Comparison of ENCODE assay signal across 24 mouse cellular contexts in genomic region chr15:25236191-25236723, GRCm38 (mm10).
A peak's percentile ranks its signal among the peaks of the same experiment; 100 is the strongest.
DNase-seq lines count a peak whose midpoint lies in the region; TF ChIP-seq lines count a peak whose summit lies in the region.
"Had no signal": no experiment of that assay in that cellular context is flagged by ENCODE, and none has a peak within 500 bp of the region (broad histone marks: within the 10 kb centered on the region; RNA-seq: fewer than 3 reads in every experiment).

No protein-coding gene starts in this region.

- H3K4me1 ChIP-seq in CH12.LX (ENCODE audit: control insufficient read depth in 1 of 2, insufficient read depth in 2 of 2) (0 out of 4 replicates have a peak, but pooled peaks cover 0 to 3% of the 10 kb centered on the region in 2 experiments), ES-E14 (ENCODE audit: control insufficient read depth in 2 of 2, insufficient read depth in 2 of 2, low read length in 2 of 2, poor library complexity in 1 of 2) (no peaks in the 10 kb centered on the region)
- H3K4me1 ChIP-seq: embryonic facial prominence, embryonic 15.5 days; forebrain, embryonic 10.5 days; forebrain, embryonic 12.5 days had no signal

- H3K27ac ChIP-seq in CH12.LX (ENCODE audit: insufficient read depth, low read depth) (no peak overlapping the region), ES-E14 (ENCODE audit: insufficient read depth, low read depth, low read length, poor library complexity, severe bottlenecking) (no peak overlapping the region)
- H3K27ac ChIP-seq: embryonic facial prominence, embryonic 13.5 days; embryonic facial prominence, embryonic 15.5 days; forebrain, embryonic 10.5 days; forebrain, embryonic 12.5 days had no signal

- no peaks in the 10 kb centered on the region for H3K79me2 ChIP-seq in CH12.LX (replicated peaks; ENCODE audit: control insufficient read depth, extremely low read depth, insufficient read depth, poor library complexity, severe bottlenecking)

- H3K4me2 ChIP-seq in CH12.LX (ENCODE audit: insufficient read depth, low read depth, poor library complexity, severe bottlenecking): no peak overlapping the region
- H3K4me2 ChIP-seq: embryonic facial prominence, embryonic 13.5 days; embryonic facial prominence, embryonic 15.5 days; forebrain, embryonic 12.5 days had no signal

- H3K36me3 ChIP-seq in CH12.LX (replicated peaks in 1 of 2; ENCODE audit: control insufficient read depth in 1 of 2, insufficient read depth in 1 of 2, low read length in 1 of 2): no peaks in the 10 kb centered on the region
- H3K36me3 ChIP-seq in ES-E14 (ENCODE audit: control insufficient read depth, insufficient read depth, low read length, poor library complexity, severe bottlenecking): no peaks in the 10 kb centered on the region
- H3K36me3 ChIP-seq: embryonic facial prominence, embryonic 13.5 days; embryonic facial prominence, embryonic 15.5 days; forebrain, embryonic 10.5 days; forebrain, embryonic 12.5 days had no signal

- H3K27me3 ChIP-seq in CH12.LX (replicated peaks): no peaks in the 10 kb centered on the region
- H3K27me3 ChIP-seq: embryonic facial prominence, embryonic 13.5 days; embryonic facial prominence, embryonic 15.5 days; forebrain, embryonic 12.5 days; Patski had no signal

- no peak for TF ChIP-seq EP300 in CH12.LX (IDR thresholded peaks at IDR 0.05; ENCODE audit: low read length)

- no peak for TF ChIP-seq CTCF in CH12.LX (conservative IDR thresholded peaks at IDR 0.05 in 1 of 2, IDR thresholded peaks at IDR 0.05 in 1 of 2; ENCODE audit: low read depth in 2 of 2, low read length in 2 of 2)

- dilution Hi-C loops in CH12.LX (cut with MboI; ENCODE audit: extremely low pct_ligation_motif_present, extremely low pct_unique_long_range_greater_than_20kb, low sequenced_read_pairs): no loop called here

- no peak for TF ChIP-seq RAD21 in CH12.LX (IDR thresholded peaks at IDR 0.05; ENCODE audit: low read depth, low read length)

- H3K9me3 ChIP-seq in CH12.LX (replicated peaks; ENCODE audit: low read length) (no peaks in the 10 kb centered on the region), ES-E14 (ENCODE audit: control insufficient read depth, insufficient read depth, low read depth, low read length) (no peaks in the 10 kb centered on the region)
- H3K9me3 ChIP-seq: embryonic facial prominence, embryonic 13.5 days; embryonic facial prominence, embryonic 15.5 days; forebrain, embryonic 10.5 days; forebrain, embryonic 12.5 days had no signal

- DNase-seq in heart, adult 11 months: peak; percentile 25
- no peak for DNase-seq in heart, postnatal 4 days
- DNase-seq in CH12.LX (ENCODE audit: extremely low read depth) (no peak), ES-E14 (ENCODE audit: low read depth, low spot score) (peak; percentile 34), R1 (ENCODE audit: low read depth, low spot score) (peak; percentile 50)
- no peak for DNase-seq in neural tube, embryonic 10.5 days (ENCODE audit: extremely low spot score, low spot score)
- no peak for DNase-seq in urinary bladder, postnatal 36 days (ENCODE audit: low spot score in 2 of 2)
- DNase-seq in cerebellum, adult 9-10 months: no peak
- DNase-seq: adrenal gland, adult 8-10 months; adrenal gland, postnatal 14 days; adrenal gland, postnatal 36 days; B cell, adult 2 months; cerebellum, adult 11-12 months; cerebellum, adult 2 months; cerebellum, adult 9-11 months; cerebellum, postnatal 14 days; cerebellum, postnatal 36 days; embryo, embryonic 11 days had no signal

- no peak overlapping the region for H3K9ac ChIP-seq in CH12.LX (ENCODE audit: insufficient read depth, low read depth)
- H3K9ac ChIP-seq in ES-E14 (ENCODE audit: insufficient read depth, low read depth, low read length, poor library complexity, severe bottlenecking): no peak overlapping the region
- H3K9ac ChIP-seq: embryonic facial prominence, embryonic 13.5 days; embryonic facial prominence, embryonic 15.5 days; forebrain, embryonic 12.5 days had no signal

- no peak for TF ChIP-seq POLR2A in CH12.LX (IDR thresholded peaks at IDR 0.05; ENCODE audit: low read depth, low read length)

- in situ Hi-C loops in CH12.LX (cut with MboI; ENCODE audit: low pct_ligation_motif_present, low pct_unique_long_range_greater_than_20kb, low sequenced_read_pairs) (no loop called here), ES-E14 (cut with MboI; ENCODE audit: low sequenced_read_pairs in 2 of 2, unreplicated experiment in 2 of 2) (no loop called here)

- H3K4me3 ChIP-seq in CH12.LX (replicated peaks in 1 of 3; ENCODE audit: low read depth in 2 of 3, low read length in 2 of 3, poor library complexity in 1 of 3): no peak overlapping the region
- no peak overlapping the region for H3K4me3 ChIP-seq in ES-E14 (ENCODE audit: insufficient read depth in 1 of 2, low read depth in 1 of 2, low read length in 2 of 2, poor library complexity in 1 of 2, severe bottlenecking in 1 of 2)
- H3K4me3 ChIP-seq: embryonic facial prominence, embryonic 13.5 days; embryonic facial prominence, embryonic 15.5 days; erythroblast, embryonic 14.5 days; forebrain, embryonic 10.5 days; forebrain, embryonic 12.5 days had no signal

TF ChIP-seq in CH12.LX, 34 proteins besides CTCF, POLR2A, EP300 and RAD21:
- peak; percentile 79 for TF ChIP-seq MAFK (IDR thresholded peaks at IDR 0.05; ENCODE audit: insufficient replicate concordance, low read length)
- TF ChIP-seq JUN (IDR thresholded peaks at IDR 0.05; ENCODE audit: insufficient read depth, low read depth, low read length): no peak
- TF ChIP-seq TCF12 (IDR thresholded peaks at IDR 0.05; ENCODE audit: low read depth, low read length): no peak
- no peak for TF ChIP-seq HCFC1 (IDR thresholded peaks at IDR 0.05; ENCODE audit: low read depth, low read length)
- no peak for TF ChIP-seq RCOR1 (conservative IDR thresholded peaks at IDR 0.05; ENCODE audit: low read depth, low read length)
- no peak for TF ChIP-seq E2F4 (IDR thresholded peaks at IDR 0.05; ENCODE audit: insufficient replicate concordance, low read depth, low read length)

TF ChIP-seq in ES-E14, 5 proteins besides CTCF, POLR2A, EP300 and RAD21:
- TF ChIP-seq CHD2 (IDR thresholded peaks at IDR 0.05; ENCODE audit: low read depth, low read length) (no peak), ZNF384 (IDR thresholded peaks at IDR 0.05; ENCODE audit: low read depth, low read length) (no peak), HCFC1 (IDR thresholded peaks at IDR 0.05; ENCODE audit: borderline replicate concordance, insufficient read depth, low read length) (no peak), ZC3H11A (IDR thresholded peaks at IDR 0.05; ENCODE audit: borderline replicate concordance, low read depth, low read length) (no peak), MAFK (IDR thresholded peaks at IDR 0.05; ENCODE audit: insufficient read depth, low read depth, low read length) (peak; percentile 97)
TF ChIP-seq in ES-E14: peak in this region for 1.

Comparison
In these comparisons a context has a peak if more than half of its experiments do, and no peak if none do; other contexts are left out.
1. DNase-seq: peak in heart, adult 11 months (single experiment), ES-E14 (single experiment) and R1 (single experiment); none in heart, postnatal 4 days (single experiment), CH12.LX (single experiment), neural tube, embryonic 10.5 days (single experiment), urinary bladder, postnatal 36 days (0 of 2) and cerebellum, adult 9-10 months (single experiment).